Mouse (Mus musculus) embryonic facial prominence, embryonic 10.5 days (tissue): Measurements from ENCODE around the gene Th. TPM values are rescaled to one million over a fixed set of nuclear protein-coding genes. Genes with fewer than 3 reads are reported as not detected.

Source experiments
- DNase-seq: peaks from one replicate; pipeline ENCODE4 v3.0.0-alpha.2; 2017; ENCODE audit warnings: low spot score
- H3K27ac ChIP-seq: fragments of 300-500 bp; sonication (generic); replicated peaks from 2 replicates; pipeline ENCODE4 v1.5.1; 2016; ENCODE audit warnings: mild to moderate bottlenecking
- H3K27me3 ChIP-seq: fragments of 300-500 bp; sonication (generic); replicated peaks from 2 replicates; pipeline ENCODE4 v1.6.1; 2016; ENCODE audit warnings: low read depth, mild to moderate bottlenecking; ENCODE audit not compliant: poor library complexity, severe bottlenecking
- H3K36me3 ChIP-seq: fragments of 300-500 bp; sonication (generic); replicated peaks from 2 replicates; pipeline ENCODE4 v1.6.1; 2016; ENCODE audit warnings: mild to moderate bottlenecking, moderate library complexity
- H3K4me1 ChIP-seq: fragments of 300-500 bp; sonication (generic); 2 replicates; pipeline ENCODE4 v1.6.1; 2016
- H3K4me3 ChIP-seq: fragments of 300-500 bp; sonication (generic); 2 replicates; pipeline ENCODE4 v1.5.1; 2016; ENCODE audit warnings: mild to moderate bottlenecking, moderate library complexity
- H3K9me3 ChIP-seq: fragments of 300-500 bp; sonication (generic); 2 replicates; pipeline ENCODE4 v1.6.1; 2016; ENCODE audit warnings: mild to moderate bottlenecking
- WGBS: fragments of 180-500 bp; shearing (Covaris S2); methylation state at CpG from one replicate; pipeline ENCODE4 v1.1.7; 2016; 5-methylcytosine and 5-hydroxymethylcytosine counted together
- polyA plus RNA-seq: library from polyadenylated mRNA; unstranded; fragments of >200 nt; fragmentation: Nextera tagmentation; extraction: Ambion mirVana; gene quantifications from 2 replicates; pipeline ENCODE4 v1.2.1, GENCODE M21; 2016

The Th gene
- polyA plus RNA-seq, 1 experiment from 2014 or later: 5.6 TPM

DNA sequence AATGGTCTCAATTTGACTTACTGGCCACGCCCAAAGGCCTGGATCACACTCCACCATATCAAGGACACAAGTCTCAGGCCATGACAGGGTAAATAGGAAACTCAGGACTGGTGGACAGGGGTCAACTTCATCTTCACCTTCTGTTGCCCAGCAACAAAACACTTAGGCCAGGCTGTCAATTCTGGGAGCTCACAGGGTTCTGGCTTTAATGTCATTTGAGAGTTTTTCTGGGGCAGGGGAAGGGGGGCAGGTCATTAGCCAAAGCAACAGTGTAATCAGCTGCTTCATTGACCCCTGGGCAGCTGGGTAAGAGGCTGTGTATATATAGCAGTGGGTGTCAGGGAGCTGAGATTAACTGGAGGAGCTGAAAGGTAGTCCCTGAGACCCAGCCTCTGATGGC lies 33.5 kb downstream of the Th start:
- Histone ChIP-seq H3K9me3 (no peaks in the 10 kb centered on the region), H3K4me1 (peaks cover 66% of the 10 kb centered on the region), H3K36me3 (no peaks in the 10 kb centered on the region), H3K4me3 (no peak overlapping the region), H3K27me3 (peaks cover 62% of the 10 kb centered on the region), H3K27ac (0 out of 2 replicates have a peak overlapping the region, but pooled peaks have one; percentile 61)
- 50% methylated on average over 1 of the region's 1 CpGs for WGBS
- DNase-seq: peak; percentile 43

DNA sequence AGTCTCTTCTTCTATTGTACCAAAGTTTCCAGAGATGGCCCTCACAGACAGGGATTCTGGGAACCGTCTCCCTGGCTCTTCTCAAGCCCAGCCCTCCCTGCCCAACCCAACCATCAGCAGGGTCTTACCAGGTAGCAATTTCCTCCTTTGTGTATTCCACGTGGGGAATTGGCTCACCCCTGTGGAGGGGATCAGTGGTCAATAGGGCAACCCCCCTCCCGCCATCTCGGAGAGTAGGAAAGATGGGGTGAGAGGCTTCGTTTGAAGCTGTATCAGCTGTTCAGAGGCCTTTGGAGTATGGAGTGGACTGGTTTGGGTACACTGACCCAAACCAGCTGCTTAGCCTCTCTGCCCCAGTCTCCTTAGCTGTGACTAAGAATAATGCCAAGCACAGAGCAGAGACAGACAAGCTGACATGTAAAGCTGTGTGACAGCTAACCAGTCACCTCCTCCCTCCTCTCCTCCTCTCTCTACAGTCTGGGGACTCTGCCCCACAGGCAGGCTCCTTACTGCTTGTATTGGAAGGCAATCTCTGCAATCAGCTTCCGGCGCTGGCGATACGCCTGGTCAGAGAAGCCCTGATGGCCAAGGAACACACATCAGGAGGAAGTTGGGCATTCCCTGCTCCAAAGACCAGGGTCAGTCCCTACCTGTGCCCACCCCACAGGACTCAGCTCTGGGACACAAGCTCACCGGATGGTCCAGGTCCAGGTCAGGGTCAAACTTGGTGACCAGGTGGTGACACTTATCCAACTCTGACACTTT lies 34.8 kb downstream of the Th start:
- DNase-seq: no peak
- no peak overlapping the region for H3K4me3 ChIP-seq
- no peaks in the 10 kb centered on the region for H3K36me3 ChIP-seq
- peaks cover 52% of the 10 kb centered on the region for H3K4me1 ChIP-seq
- H3K9me3 ChIP-seq: no peaks in the 10 kb centered on the region
- no peak overlapping the region for H3K27ac ChIP-seq
- 75% methylated on average over 10 of the region's 10 CpGs for WGBS
- H3K27me3 ChIP-seq: peaks cover 53% of the 10 kb centered on the region

DNA sequence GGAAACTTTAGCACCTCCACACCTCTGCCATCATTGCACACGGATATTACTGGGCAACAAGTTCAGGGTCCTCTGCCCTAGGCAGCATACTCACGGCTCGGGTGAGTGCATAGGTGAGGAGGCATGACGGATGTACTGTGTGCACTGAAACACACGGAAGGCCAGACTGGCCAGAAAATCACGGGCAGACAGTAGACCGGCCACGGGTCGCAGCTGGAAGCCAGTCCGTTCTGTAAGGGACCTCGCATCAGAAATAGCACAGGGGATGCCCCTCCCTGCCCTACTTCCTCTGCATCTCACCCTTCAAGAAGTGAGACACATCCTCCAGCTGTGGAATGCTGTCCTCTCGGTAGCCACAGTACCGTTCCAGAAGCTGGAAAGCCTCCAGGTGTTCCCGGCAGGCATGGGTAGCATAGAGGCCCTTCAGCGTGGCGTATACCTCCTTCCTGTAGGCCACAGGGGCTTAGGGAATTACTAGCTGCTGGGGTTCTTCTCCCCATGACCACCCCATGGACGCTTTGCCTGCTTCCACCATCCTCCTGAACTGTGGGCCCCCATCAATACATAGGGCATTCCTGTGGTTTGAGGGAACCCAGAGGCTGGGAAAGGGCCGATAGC lies 35.6 kb downstream of the Th start:
- peaks cover 46% of the 10 kb centered on the region for H3K27me3 ChIP-seq
- no peak overlapping the region for H3K27ac ChIP-seq
- H3K9me3 ChIP-seq: no peaks in the 10 kb centered on the region
- no peaks in the 10 kb centered on the region for H3K36me3 ChIP-seq
- no peak for DNase-seq
- H3K4me1 ChIP-seq: peaks cover 45% of the 10 kb centered on the region
- no peak overlapping the region for H3K4me3 ChIP-seq
- 86% methylated on average over 18 of the region's 18 CpGs for WGBS

DNA sequence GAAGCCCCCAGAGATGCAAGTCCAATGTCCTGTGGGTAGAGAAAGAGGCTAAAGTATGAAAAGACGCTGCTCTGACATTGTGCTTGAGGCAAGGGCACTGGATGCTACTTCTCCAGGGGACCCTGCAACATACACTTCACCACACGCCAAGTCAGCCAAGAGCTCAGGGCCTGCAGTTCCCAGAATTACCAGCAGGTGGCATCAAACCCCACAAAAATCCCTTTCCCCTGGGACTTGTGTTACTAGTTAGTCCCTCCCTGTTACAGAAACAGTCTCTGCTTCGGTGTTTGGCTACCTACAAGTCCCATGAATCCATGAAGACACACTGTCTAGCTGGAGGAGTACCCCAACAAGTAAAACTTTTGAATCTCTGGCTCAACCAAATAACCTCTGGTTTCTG lies 36.3 kb downstream of the Th start:
- peak; percentile 89 for DNase-seq
- H3K36me3 ChIP-seq: no peaks in the 10 kb centered on the region
- no peak overlapping the region; the same call in 1 of the 2 replicates for H3K27ac ChIP-seq
- no peaks in the 10 kb centered on the region for H3K9me3 ChIP-seq
- H3K4me3 ChIP-seq: no peak overlapping the region
- H3K27me3 ChIP-seq: peaks cover 39% of the 10 kb centered on the region
- WGBS: 14% methylated on average over 3 of the region's 3 CpGs
- H3K4me1 ChIP-seq: peaks cover 40% of the 10 kb centered on the region

DNA sequence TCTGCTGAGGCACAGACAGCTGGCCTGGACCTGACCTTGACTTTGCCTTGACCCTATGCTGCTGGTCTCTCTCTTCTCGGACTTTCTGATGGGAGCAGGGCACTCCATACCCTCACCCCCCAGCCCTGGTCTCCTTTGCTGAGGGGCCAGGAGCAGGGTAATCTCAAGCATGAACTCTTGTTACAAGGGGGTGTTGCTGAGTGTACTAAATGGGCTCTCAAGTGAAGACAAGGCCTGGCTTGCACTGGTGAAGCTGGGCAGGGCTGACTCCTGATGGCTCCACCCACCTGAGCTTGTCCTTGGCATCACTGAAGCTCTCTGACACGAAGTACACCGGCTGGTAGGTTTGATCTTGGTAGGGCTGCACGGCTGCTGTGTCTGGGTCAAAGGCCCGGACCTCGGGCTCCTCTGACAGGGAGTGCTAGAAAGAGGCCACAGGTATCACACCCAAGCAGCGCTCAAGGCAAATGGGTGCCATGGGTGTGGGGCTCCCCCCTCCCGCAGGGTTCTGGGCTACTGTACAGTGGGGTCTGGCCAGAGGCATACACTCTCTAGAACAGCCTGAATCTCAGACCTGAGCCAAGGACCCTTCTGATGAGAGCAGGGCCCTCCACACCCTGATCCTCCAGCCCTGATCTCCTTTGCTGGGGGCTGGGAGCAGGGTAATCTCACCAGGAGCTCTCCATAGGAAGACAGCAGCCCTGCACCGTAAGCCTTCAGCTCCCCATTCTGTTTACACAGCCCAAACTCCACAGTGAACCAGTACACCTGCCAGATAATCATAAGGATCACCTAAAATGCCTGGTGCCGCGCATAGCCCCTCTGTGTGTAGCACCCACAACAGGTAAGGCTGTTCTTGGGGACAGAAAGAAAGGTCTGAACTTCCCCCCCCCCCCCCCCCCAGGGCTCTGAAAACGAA lies 36.9 kb downstream of the Th start:
- H3K4me1 ChIP-seq: peaks cover 33% of the 10 kb centered on the region
- no peaks in the 10 kb centered on the region for H3K9me3 ChIP-seq
- H3K27me3 ChIP-seq: peaks cover 32% of the 10 kb centered on the region
- H3K36me3 ChIP-seq: no peaks in the 10 kb centered on the region
- no peak for DNase-seq
- no peak overlapping the region; the same call in 1 of the 2 replicates for H3K27ac ChIP-seq
- 61% methylated on average over 12 of the region's 12 CpGs for WGBS
- H3K4me3 ChIP-seq: no peak overlapping the region

DNA sequence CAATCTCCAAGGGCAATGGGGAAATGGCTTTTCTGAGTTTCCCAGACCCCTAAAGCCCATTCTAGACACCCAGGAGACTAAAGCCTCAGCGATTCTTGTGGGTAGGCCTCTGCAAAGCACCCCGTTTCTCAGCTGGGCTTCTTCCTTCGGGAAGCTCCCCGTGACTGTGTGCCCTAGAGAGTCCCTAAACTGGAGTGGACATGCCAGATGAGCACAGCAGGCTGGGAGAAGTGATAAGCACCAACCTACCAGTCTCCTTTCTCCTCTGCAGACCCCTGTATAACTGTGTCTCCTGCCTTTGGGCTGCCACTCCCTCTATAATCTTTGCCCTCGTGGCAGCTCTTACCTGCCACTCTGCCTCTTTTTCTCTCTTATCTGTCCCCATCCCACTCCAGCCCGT lies 37.6 kb downstream of the Th start:
- DNase-seq: no peak
- Histone ChIP-seq H3K27ac (no peak overlapping the region), H3K9me3 (no peaks in the 10 kb centered on the region), H3K4me1 (peaks cover 26% of the 10 kb centered on the region), H3K36me3 (no peaks in the 10 kb centered on the region), H3K4me3 (no peak overlapping the region), H3K27me3 (peaks cover 28% of the 10 kb centered on the region)
- WGBS: 79% methylated on average over 6 of the region's 6 CpGs

DNA sequence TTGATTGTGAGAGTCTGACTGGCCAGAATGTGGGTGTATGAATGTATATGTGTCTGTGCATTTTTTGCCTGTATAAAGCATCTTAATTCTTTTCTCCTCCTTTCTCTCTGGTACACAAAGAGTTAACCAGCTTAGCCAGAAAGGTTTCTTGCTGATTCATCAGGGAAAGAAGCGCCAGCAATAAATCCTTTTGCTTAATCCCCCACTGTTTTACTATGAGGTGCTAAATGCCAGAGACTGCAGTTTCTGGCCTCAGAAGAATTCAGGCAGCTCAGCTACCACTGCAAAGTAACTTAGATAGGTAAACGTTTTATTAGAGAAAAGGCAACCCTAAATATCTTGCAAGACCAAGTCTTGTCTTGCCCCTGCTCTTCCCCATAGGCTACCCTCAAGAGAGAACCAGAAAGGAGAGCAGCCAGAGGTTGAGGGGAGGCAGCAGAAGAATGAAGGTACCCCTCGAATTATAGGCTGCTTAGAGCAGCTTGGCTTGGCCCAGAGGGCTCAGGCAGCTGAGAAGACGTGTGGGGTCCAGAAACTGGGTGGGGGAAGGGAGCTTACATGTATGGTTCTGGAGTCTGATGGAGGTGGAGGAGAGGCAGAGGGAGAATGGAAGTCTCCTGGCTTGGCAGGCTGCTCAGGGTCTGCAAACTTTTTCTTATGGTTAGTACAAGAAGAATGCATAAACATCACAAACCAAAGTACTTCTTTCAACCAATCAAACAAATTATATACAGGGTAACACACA lies 61.3 kb downstream of the Th start:
- Histone ChIP-seq H3K4me3 (no peak overlapping the region), H3K4me1 (no peaks in the 10 kb centered on the region), H3K27me3 (no peaks in the 10 kb centered on the region), H3K27ac (no peak overlapping the region), H3K9me3 (no peaks in the 10 kb centered on the region), H3K36me3 (no peaks in the 10 kb centered on the region)
- no peak for DNase-seq
- WGBS: 14% methylated on average over 4 of the region's 4 CpGs

DNA sequence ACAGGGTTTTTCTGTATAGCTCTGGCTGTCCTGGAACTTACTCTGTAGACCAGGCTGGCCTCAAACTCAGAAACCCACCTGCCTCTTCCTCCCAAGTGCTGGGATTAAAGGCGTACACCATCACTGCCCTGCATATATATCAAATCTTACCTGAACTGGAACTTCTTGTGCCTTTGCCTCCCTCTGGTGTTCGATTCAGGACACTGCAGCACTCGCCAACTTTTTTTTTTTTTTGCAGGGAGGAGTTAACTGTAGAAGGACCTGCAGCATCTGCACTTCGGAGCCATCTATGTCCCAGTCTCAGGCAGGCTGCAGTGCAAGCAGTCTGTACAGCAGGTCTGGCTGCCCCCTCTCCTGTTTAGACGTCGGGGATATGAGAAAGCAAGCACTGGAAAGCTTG lies 80.2 kb downstream of the Th start:
- H3K4me1 ChIP-seq: no peaks in the 10 kb centered on the region
- H3K27ac ChIP-seq: no peak overlapping the region
- no peak overlapping the region for H3K4me3 ChIP-seq
- no peaks in the 10 kb centered on the region for H3K9me3 ChIP-seq
- WGBS: 21% methylated on average over 6 of the region's 6 CpGs
- DNase-seq: peak; percentile 58
- H3K27me3 ChIP-seq: no peaks in the 10 kb centered on the region
- H3K36me3 ChIP-seq: no peaks in the 10 kb centered on the region

Other genes with a start within 250 kb of the Th start
- not detected in 2 replicates for gene Ins2, start 187.7 kb downstream of the Th start, polyA plus RNA-seq
- 0.25 and 0.52 TPM in 2 replicates for gene Ascl2, start 38.1 kb upstream of the Th start, polyA plus RNA-seq
- 4.4 and 4.6 TPM in 2 replicates for gene Tspan32, start 73.9 kb upstream of the Th start, polyA plus RNA-seq
- 251 and 255 TPM in 2 replicates for gene Cd81, start 121.6 kb upstream of the Th start, polyA plus RNA-seq
- gene Tssc4, start 138.1 kb upstream of the Th start, polyA plus RNA-seq: 130 and 132 TPM in 2 replicates
- gene Trpm5, start 163.5 kb upstream of the Th start, polyA plus RNA-seq: 0.60 and 0.77 TPM in 2 replicates
- gene Kcnq1, start 175.2 kb upstream of the Th start, polyA plus RNA-seq: 1.0 and 1.5 TPM in 2 replicates